Mouse (Mus musculus) erythroid progenitor cell, adult 5-6 weeks (primary cell): ENCODE measurements at regions not wholly inside any gene's neighbourhood (a gene's known extent, or its start where the extent isn't known, plus 50 kb on each side); places are given as distances from the start of the nearest gene placed in this dataset.
"Not testable (repeated sequence)": the region's sequence is repeated elsewhere in the genome, so short reads cannot be mapped to it uniquely, and the experiment has no call there.

ENCODE experiments used
- ATAC-seq: replicated peaks from 2 replicates; pipeline ENCODE4 v1.8.0; 2016; ENCODE audit warnings: moderate number of reproducible peaks, mild to moderate bottlenecking, moderate TSS enrichment, inconsistent platforms; ENCODE audit not compliant: poor library complexity, low FRiP score, severe bottlenecking

DNA sequence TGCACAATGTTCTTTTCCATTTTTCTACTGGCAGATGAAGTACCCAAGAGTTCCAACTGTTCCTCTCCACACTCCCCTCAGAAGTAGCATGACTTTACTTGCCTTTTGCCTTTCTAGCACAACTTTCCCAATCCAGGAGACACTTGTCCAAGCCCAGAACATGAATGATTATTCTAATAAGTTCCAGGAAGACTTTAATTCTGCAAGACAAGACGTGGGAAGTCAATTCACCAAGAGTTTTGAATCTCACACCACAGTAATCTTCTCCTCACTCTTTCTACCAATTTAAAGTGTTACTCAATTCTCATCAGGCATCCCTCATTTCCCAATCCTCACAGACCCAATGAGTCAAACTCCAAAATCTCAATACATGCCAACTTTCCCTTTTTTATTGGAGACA lies 122.4 kb downstream of the Car2 start:
- ATAC-seq: no peak

DNA sequence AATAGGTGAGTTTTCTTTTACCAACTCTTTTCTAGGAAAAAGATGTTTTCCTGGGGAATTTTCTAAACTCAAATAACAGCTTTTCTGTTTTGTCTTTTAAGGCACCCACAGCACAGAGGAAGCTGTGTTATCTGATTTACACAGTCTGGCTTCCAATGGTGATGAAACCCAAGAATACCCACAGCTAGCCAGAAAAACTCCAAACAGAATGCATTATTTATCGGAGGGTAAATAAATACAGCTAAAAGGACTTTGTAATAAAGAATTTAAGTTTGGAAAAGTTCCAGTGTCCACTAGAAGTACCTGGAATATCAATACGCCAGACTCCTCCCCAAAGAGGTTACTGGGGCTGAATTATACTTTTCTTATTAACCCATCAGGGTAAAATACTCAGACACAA lies 123.7 kb downstream of the Car2 start:
- no peak for ATAC-seq

DNA sequence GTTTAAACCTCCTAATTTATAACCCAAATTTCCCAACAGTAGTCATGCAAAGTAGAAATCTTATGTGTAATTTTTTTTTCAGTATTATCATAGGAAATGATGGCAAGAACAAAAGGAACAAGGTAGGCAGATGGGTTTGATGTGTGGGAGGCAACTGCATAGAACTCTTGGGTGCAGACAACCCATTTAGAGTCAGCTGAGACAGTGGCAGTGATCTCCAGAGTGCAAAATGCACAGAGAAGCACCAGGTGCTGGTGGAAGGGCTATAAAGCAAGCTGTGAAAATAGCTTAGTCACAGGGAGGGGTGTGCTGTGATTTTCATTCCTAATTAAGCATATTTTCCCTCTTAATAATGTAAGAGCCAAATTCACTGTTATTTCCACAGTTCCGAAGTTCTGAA lies 130.5 kb downstream of the Car2 start:
- no peak for ATAC-seq

DNA sequence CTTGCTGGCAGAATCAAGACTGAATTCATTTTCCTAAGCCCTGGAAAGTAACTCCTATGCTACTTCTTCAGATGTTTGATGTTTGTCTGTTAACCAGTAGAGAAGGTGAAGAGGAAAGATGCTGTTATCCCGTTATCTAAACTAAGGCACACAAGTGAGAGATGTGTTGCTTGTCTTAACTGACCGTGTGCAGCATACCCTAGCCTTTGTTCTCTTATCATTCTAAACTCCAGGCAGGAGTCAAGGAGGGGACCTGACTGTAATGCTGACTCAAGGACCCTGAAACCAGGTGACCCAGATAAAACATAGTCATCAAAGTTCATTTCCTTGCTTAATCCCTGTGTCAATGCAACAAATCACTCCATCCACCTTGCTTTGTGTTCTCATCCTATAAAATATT lies 136.7 kb downstream of the Car2 start:
- ATAC-seq: no peak

DNA sequence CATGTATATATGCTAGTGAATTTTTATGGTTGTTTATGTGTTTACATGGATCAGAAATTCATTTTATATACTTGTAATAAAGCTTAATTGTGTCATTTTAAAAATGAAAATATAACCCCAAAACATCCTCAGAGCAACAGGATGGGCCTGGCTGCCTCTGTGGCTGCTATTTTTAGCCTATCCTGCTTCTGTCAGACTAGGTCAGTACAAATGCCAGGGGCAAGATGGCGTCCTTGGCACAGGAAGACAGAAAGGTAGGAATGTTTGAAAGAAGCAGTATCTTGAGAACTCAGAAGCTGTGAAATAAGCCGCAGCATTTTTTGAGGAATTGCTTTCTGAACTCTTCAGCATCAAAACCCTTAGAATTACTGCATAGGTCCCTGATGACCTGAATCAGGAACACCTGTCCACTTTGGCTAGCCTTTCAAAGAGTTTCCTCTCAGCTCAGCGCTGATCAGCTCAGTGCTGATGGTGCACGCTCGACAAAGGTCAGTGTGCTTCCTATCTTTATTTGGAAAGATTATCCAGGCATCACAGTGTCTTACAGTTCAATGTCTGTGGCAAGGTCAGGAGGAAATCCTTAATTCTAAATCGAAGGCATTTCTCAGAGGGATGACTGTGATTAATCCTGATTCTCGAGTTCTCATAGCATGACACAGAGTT lies 154.9 kb downstream of the Car2 start:
- no peak for ATAC-seq

DNA sequence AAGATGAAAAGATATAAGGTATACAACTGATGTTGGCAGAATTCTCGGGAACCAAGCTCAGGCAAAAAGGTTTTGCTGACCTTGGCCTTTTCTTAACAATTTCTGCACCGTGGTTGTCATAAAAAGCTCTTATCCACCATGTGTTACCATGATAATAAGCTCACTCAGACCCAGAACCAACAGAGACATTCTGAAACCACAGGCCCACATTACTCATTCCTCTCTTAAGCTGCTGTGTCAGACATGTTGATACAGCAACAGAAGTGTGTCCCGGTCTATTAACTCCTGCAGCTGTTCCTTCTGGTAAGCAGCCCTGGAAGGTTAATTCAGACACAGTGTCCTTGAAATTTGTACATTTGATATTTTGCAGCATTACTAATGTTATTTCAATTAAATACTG lies 167.9 kb downstream of the Car2 start:
- no peak for ATAC-seq

DNA sequence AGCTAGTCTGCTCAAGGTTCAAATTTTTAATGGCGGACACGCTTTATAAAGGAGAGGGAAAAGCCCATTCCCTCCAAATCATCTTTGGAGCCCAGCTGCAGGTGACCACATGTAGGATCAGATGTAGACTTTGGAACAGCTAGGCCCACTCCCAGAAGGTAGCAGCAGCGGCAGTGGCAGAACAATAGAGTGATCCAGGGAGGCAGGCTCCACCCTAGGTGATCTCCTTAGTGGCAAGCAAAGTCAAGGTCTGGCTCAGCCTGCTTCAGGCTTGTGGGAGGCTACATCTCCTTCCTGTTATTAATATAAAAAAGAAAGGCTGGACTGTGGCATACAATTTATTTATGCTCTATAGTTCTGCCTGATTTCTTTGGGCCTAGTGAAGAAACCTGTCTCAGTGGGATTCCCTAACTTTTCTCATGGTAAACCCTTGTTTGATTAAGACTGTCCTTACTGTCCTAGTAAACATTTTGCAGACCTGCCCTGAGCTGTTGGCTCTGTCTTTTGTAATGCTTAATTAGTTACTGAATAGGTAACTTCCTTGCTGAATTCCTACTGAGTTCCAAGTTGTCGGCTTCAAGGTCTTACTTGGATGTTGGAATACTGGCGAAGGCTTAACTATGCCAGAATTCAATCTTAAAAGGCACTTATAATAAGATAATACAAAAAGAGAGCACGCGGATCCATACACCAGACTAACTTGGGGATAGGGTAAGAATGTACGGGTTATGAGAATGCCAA lies 169.6 kb downstream of the Car2 start:
- not testable (repeated sequence) for ATAC-seq

DNA sequence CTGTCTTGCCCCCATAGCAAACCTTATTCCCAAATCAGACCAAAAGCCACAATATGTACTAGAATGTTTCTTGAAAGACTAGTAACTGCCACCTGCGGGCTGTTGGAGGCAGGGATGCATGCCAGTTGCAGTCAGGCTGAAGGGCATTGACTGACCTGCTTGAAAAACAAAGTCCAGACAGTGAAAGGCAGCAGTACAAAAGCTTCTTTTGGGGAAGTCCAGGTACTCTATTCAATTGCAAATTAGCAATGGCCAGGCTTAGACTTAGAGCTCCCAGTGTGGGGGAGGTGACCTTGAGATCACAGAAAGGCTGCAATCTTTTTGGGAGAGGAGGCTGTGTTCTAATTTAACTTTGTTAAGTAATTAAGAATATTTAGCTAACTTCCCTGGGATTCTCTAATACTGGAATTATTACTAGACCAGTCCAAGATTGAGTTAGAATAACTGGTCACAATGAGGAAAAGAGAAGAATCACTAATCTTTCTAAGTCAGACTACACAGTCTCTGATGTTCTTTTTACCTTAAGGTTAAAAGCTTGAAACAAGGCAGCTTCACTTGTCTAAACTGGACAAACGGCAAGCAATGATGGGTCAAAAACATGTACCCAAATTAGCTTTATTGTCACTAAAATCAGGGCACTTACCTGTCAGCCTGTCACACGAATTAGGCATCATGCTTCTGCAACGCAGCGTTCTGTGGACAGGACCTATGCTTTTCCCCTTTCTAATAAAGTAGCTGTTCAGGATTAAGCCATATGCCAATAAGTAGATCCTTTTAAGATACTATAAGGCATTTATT lies 170.9 kb downstream of the Car2 start:
- ATAC-seq: not testable (repeated sequence)

DNA sequence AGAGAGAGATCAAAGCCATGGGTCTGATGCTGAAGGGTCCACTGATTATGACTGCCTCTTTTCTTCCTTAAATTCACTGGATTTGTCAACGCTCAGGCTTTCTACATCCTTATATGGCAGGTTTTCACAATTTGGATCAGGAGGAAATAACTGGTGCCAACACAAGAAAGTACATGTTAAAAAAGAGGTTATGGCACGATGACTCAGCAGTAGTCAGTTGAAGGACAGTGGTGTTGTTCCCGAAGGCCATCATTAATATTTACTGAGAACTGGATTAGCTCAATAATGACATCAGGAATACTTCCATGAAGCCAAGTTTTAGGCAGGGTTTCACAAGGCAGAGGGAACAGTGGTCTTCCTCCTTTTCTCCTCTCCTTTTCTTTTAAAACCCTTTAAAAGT lies 179.6 kb downstream of the Car2 start:
- ATAC-seq: no peak

DNA sequence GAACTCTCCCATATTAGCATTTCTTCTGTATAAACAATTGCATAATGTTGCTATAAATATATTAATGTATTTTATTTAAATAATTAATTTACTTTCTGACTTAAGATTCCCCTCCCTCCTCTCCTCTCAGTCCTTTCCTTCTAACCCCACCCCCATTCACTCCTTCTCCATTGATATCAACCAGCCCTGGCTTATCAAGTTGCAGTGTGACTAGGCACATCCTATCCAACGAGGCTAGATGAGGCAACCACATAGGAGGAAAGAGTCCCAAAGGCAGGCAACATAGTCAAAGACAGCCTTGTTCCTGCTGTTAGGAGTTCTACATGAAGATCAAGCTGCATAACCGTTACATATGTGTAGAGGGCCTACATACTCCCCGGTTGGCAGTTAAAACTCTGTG lies 182.2 kb downstream of the Car2 start:
- no peak for ATAC-seq

DNA sequence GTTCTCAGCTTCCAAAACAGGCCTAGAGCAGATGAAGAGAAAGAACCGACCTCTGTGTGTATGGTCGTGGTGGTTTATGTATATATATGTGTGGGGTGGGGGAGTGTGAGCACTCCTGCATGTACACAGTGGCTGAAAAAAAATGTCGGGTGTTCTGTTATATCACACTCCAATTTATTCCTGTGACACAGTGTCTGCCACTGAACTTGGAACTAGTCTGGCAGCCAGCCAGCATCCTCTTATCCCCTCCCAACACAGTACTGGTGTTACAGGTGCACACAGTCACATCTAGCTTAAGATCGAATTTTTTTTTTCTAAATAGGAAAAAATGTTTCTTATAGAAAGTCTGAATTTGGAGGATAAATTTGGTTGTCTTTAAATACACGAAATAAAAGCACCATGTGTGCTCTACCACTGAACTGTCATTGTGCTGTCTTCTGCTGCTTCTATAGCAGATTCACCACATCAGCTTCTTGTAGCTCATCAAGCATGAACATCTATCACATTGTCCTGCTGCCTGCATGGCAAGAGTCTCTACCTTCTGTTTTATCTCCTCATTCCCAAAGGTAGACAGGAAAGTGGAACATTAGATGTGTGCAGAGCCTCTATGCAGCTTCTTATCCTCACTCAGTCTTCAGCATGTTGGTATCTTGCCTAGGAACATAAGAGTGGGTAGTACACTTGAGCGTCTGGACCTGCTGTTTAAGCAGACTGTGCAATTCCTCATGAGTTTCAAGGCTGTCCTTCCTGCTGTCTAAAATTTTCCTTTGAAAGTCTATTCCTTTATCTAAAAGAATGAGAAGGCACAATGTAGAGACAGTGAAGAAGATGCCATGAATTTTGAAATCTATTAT lies 185.2 kb downstream of the Car2 start:
- no peak for ATAC-seq

DNA sequence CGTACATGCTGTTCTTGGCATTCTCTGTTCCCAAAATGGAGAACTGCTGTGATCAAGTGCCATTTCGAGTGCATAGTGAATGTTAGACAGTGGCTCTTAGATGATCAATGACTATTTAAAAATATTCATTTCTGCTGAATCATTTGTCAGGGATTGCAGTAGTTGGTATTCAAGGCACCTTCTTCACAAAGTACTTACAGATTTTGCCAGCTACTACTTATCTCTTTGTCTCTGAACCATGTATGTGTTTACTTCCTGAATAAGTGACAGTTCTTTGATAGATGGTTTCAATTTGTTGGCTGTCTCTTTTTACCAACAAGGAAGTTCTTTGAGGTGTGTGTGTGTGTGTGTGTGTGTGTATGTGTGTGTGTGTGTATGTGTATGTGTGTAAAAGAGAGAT lies 187.3 kb downstream of the Car2 start:
- ATAC-seq: no peak

DNA sequence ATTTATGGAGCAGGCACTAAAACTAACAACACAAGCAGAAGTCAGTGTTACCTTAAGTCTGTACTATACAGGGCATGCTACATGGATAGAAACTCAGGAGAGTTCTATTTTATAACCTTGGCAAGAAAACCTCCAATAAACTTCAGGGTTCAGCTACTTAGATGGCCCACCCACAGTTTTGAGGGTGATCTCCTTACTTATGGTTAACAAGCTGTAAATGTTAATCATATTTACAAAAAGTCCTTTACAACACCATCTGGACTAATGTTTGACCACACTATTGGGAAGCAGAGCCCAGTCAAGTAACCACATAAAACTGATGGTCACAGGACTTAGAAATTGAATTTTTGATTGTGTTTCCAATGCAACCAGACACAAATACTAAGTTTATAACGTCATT lies 187.8 kb downstream of the Car2 start:
- ATAC-seq: no peak

DNA sequence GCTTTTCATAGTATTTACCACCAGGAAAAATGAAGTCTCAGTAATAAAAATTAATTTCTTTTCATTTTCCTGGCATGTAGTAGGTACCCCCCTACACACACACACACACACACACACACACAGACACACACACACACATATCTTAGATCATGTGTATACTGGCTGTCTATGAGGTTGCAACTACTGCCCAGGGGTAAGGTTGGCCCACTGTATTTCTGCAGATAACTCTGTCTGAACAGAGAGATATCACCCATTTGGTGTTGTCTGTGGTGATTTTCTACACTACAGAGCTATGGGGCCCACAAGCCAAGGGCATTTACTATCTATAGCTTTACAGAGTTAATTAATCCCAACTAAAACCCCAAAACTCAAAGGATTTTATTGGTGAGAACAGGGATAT lies 188.9 kb downstream of the Car2 start:
- no peak for ATAC-seq

DNA sequence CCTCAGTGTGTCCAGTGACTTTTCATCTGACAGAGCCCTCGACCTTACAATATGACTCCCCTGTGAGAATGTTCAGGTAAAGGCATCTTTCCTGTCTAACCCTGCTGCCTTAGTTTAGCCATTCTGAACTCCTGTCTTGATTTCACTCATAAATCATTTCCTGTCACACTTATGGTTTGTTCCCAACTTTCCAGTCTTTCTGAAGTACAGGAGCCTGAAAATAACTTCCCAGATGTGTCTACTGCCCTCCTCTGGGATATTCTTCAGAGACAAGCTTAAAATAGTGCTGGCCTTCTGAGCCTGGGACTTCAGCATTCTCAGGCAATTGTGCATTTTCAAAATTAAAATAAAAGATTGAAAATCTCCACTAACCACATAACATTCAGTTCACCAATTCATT lies 204.1 kb downstream of the Car2 start:
- ATAC-seq: no peak

DNA sequence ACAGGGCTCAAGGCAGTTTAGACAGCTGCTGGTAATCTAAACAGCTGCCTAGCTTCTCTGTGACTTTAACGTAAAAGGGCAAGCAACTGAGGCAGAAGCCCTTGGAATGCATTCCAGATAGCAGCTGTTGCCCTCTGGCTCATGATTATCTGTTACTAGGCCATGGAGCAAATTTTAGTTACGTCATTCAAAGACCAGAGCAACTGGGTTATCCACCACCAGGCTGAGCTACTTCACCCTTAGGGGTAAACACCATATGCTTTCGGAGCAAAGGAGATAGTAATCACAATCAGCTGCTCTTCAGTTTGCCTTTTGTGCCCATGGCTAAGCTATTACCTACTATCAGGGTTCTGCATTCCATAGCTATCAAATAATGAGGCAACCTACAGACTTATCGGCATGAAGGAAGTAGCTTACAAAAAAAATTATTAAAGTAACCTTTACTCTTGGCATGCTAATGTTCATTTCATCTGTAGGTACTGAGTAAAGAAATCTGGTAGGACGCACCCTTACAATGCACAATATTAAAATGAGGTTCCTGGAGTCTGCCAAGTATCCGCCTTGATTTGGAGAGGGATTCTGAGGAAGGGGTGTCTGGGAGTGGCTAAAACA lies 212.2 kb downstream of the Car2 start:
- no peak for ATAC-seq

DNA sequence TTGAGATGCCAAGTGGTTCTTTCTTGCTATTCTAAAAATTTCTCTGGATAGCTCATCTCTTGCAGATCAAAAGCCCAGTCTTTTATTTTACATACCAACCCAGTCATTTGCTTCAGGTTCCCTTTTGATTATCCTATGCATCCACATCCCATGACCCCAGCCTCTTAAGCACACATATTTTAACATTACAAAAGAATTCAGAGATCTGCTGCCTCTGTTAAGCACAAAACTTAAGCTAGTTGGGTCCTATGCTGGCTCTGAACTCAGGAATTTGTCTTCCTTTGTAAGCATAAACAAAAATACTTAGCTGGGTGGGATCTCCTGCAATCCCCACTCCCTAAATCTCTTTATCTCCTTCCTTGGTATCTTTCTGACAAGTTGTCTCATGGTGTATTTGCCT lies 212.9 kb downstream of the Car2 start:
- no peak for ATAC-seq

DNA sequence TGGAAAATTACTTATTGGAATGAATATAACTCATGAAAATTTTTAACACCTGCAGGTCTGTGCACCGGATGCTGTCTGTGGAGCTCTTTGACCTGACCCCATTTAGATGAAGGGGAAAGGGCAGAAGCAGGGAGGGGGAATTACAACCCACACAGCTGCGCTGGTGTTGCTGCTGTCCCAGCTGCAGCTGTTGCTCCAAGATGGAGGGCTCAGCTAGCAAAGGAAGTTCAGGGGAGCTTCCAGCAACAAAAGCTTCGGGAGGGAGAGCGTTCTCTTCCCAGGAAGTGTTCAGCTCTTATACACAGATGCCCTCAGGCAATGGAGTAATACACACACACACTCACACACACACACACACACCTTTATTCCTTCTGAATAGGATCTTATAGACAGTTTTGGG lies 219.6 kb downstream of the Car2 start:
- no peak for ATAC-seq

DNA sequence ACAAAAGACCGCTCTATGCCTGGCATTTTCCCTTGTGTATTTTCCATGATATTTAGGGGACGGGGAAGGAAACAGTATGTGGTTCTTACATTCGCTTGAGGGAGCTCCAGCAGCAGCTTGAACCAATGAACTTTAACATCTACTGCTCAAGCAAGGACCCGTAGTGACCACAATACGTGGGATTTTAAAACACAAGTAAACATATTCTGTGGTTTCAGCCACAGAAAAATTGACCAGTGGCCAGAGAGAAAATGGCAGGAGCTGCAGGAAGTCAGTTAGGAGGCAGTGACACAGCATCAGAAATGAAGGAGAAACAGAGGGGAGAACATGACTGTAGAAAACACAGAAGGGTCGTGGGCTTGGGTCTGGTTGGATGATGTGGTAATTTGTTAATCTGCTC lies 220.2 kb downstream of the Car2 start:
- ATAC-seq: no peak

DNA sequence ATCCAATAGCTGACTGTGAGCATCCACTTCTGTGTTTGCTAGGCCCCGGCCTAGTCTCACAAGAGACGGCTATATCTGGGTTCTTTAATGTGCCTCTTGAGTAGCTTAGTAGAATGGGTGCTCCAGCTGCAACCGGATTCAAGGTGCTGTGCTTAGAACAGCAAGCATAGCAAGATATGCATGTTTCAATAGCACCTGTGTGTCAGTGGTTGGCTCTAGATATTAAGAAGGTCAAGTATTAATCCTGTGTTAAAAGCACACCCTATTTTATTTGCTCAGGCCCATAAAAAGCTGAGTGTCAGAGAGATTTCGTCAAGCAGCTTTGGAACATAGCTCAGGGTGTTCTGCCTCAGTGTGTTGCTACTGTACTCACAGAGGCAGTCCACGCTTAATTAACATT lies 221.2 kb downstream of the Car2 start:
- ATAC-seq: no peak
